Mouse (Mus musculus): Measurements from ENCODE around the gene Ppp1r15a.

DNA sequence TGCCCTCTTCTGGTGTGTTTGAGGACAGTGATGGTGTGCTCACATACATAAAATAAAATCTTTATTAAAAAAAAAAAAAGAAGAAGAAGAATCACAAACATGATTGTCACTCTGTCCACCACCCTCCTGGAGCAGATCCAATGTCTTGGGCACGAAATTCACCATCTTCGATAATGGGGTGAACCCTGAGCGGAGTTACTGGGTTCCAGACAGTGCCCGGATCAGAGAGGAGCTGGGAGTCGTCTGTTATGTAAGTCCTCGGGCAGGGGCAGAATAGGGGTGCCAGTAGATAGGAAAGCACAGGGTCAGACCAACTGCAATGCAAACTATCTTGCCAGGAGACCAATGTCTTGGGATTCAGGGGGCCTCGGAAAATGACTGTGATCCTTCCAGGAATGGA, 5.5 kb downstream of the Ppp1r15a start:
- no peak for TF ChIP-seq TAL1 (IDR thresholded peaks at IDR 0.05; ENCODE audit: low read length)
- no peak for TF ChIP-seq GATA1 (IDR thresholded peaks at IDR 0.05; ENCODE audit: low read length)

Measured in erythroblast, embryonic 14.5 days (primary cell).